Mouse (Mus musculus) heart, postnatal 0 days (tissue): ENCODE data around the gene Znrf2.

ENCODE experiments used
- CTCF ChIP-seq: IDR thresholded peaks from 2 replicates; pipeline ENCODE4 v1.5.1; 2016; ENCODE audit warnings: antibody characterized with exemption, control low read depth, low read depth
- EP300 ChIP-seq: IDR thresholded peaks from 2 replicates; pipeline ENCODE4 v1.6.1; 2016; ENCODE audit warnings: antibody characterized with exemption, low read depth

- TF ChIP-seq CTCF, result no peak
- TF ChIP-seq EP300, result no peak
Observed at GRCm38 (mm10) chr6:54848546-54848945, 31.8 kb downstream of the Znrf2 start.
